Mouse (Mus musculus) lung, postnatal 0 days (tissue): Measurements from ENCODE around the gene Klrb1f. TPM values are rescaled to one million over a fixed set of nuclear protein-coding genes. Genes with fewer than 3 reads are reported as not detected.
"Not testable (repeated sequence)": the region's sequence is repeated elsewhere in the genome, so short reads cannot be mapped to it uniquely, and the experiment has no call there.

Experiments
- ATAC-seq: fragments of 200-750 bp; cut with Nextera tagmentation; 2 replicates; pipeline ENCODE4 v1.8.0; 2017; ENCODE audit warnings: moderate library complexity
- DNase-seq: peaks from one replicate; pipeline ENCODE4 v3.0.0-alpha.2; 2016; ENCODE audit warnings: low spot score
- H3K27ac ChIP-seq: fragments of 300-500 bp; sonication (generic); 2 replicates; pipeline ENCODE4 v1.5.1; 2014; ENCODE audit warnings: antibody characterized with exemption, mild to moderate bottlenecking, low read length, mixed read lengths
- H3K27me3 ChIP-seq: fragments of 300-500 bp; sonication (generic); replicated peaks from 2 replicates; pipeline ENCODE4 v1.6.1; 2014; ENCODE audit warnings: low read length, mixed read lengths; ENCODE audit not compliant: insufficient read depth
- H3K36me3 ChIP-seq: fragments of 300-500 bp; sonication (generic); 2 replicates; pipeline ENCODE4 v1.6.1; 2014; ENCODE audit warnings: low read length, mixed read lengths; ENCODE audit not compliant: insufficient read depth
- H3K4me1 ChIP-seq: fragments of 300-500 bp; sonication (generic); 2 replicates; pipeline ENCODE4 v1.6.1; 2014; ENCODE audit warnings: antibody characterized with exemption, low read depth, low read length, mixed read lengths; ENCODE audit not compliant: insufficient read depth
- H3K4me2 ChIP-seq: fragments of 300-500 bp; sonication (generic); replicated peaks from 2 replicates; pipeline ENCODE4 v1.6.1; 2014; ENCODE audit warnings: low read depth, mild to moderate bottlenecking, low read length, moderate library complexity, mixed read lengths
- H3K4me3 ChIP-seq: fragments of 300-500 bp; sonication (generic); 2 replicates; pipeline ENCODE4 v1.5.1; 2014; ENCODE audit warnings: low read depth, low read length
- H3K9ac ChIP-seq: fragments of 300-500 bp; sonication (generic); replicated peaks from 2 replicates; pipeline ENCODE4 v1.6.1; 2014; ENCODE audit warnings: low read depth, mild to moderate bottlenecking
- H3K9me3 ChIP-seq: fragments of 300-500 bp; sonication (generic); 2 replicates; pipeline ENCODE4 v1.6.1; 2016; ENCODE audit warnings: low read length, mixed read lengths
- CTCF ChIP-seq: IDR thresholded peaks from 2 replicates; pipeline ENCODE4 v1.5.1; 2016; ENCODE audit warnings: antibody characterized with exemption, mild to moderate bottlenecking
- EP300 ChIP-seq: IDR thresholded peaks from 2 replicates; pipeline ENCODE4 v1.6.1; 2016; ENCODE audit warnings: antibody characterized with exemption, mild to moderate bottlenecking, control low read depth
- WGBS: fragments of 180-500 bp; shearing (Covaris S2); extraction: QIAGEN DNeasy Blood & Tissue Kit; methylation state at CpG from one replicate; pipeline ENCODE4 v1.1.7; 2014; 5-methylcytosine and 5-hydroxymethylcytosine counted together
- polyA plus RNA-seq: library from polyadenylated mRNA; unstranded; fragments of >200 nt; fragmentation: Nextera tagmentation; extraction: Ambion mirVana; gene quantifications from 2 replicates; pipeline ENCODE4 v1.2.1, GENCODE M21; 2015

Gene Klrb1f
- polyA plus RNA-seq, 1 experiment from 2014 or later = 0.35 TPM

GRCm38 (mm10) chr6:129010505-129010873, 35.2 kb upstream of the Klrb1f start:
- no peak for ATAC-seq
- TF ChIP-seq EP300 (no peak), CTCF (no peak)
- WGBS = 89% methylated on average over 3 of the region's 3 CpGs

GRCm38 (mm10) chr6:129012012-129012411, 33.7 kb upstream of the Klrb1f start:
- not testable (repeated sequence) for H3K27me3 ChIP-seq, H3K9me3 ChIP-seq, H3K4me3 ChIP-seq, H3K36me3 ChIP-seq, H3K9ac ChIP-seq, ATAC-seq, H3K4me1 ChIP-seq, DNase-seq, H3K4me2 ChIP-seq, H3K27ac ChIP-seq
- 94% methylated on average over 18 of the region's 23 CpGs for WGBS

More at GRCm38 (mm10) chr6:129010505-129010873, 35.2 kb upstream of the Klrb1f start:
- Histone ChIP-seq H3K27ac (no peak overlapping the region), H3K9me3 (no peaks in the 10 kb centered on the region), H3K4me1 (no peaks in the 10 kb centered on the region), H3K9ac (no peak overlapping the region), H3K36me3 (no peaks in the 10 kb centered on the region), H3K4me3 (no peak overlapping the region), H3K4me2 (no peak overlapping the region), H3K27me3 (no peaks in the 10 kb centered on the region)
- DNase-seq = no peak

- no peak for ATAC-seq
- Histone ChIP-seq H3K4me2 (no peak overlapping the region), H3K27ac (no peak overlapping the region), H3K9ac (no peak overlapping the region), H3K4me3 (no peak overlapping the region), H3K9me3 (no peaks in the 10 kb centered on the region), H3K27me3 (no peaks in the 10 kb centered on the region), H3K36me3 (no peaks in the 10 kb centered on the region), H3K4me1 (no peaks in the 10 kb centered on the region)
- TF ChIP-seq CTCF = no peak
- no peak for TF ChIP-seq EP300
- DNase-seq = no peak
- 57% methylated on average over 1 of the region's 1 CpGs for WGBS
Measured at GRCm38 (mm10) chr6:129012966-129013365, 32.7 kb upstream of the Klrb1f start.

GRCm38 (mm10) chr6:129013762-129014276, 31.9 kb upstream of the Klrb1f start:
- DNase-seq = no peak
- Histone ChIP-seq H3K27ac (no peak overlapping the region), H3K4me1 (no peaks in the 10 kb centered on the region), H3K36me3 (no peaks in the 10 kb centered on the region), H3K4me3 (no peak overlapping the region), H3K9ac (no peak overlapping the region), H3K4me2 (no peak overlapping the region), H3K9me3 (no peaks in the 10 kb centered on the region), H3K27me3 (no peaks in the 10 kb centered on the region)
- no peak for TF ChIP-seq EP300
- no peak for TF ChIP-seq CTCF
- no peak for ATAC-seq
- 70% methylated on average over 5 of the region's 5 CpGs for WGBS

GRCm38 (mm10) chr6:129014399-129014798, 31.3 kb upstream of the Klrb1f start:
- no peak for ATAC-seq
- no peak overlapping the region for H3K27ac ChIP-seq
- 79% methylated on average over 1 of the region's 1 CpGs for WGBS

GRCm38 (mm10) chr6:129027451-129028248, 18.1 kb upstream of the Klrb1f start:
- H3K36me3 ChIP-seq = no peaks in the 10 kb centered on the region
- 86% methylated on average over 8 of the region's 8 CpGs for WGBS
- no peak overlapping the region for H3K9ac ChIP-seq
- DNase-seq = no peak
- H3K4me3 ChIP-seq = no peak overlapping the region
- H3K9me3 ChIP-seq = no peaks in the 10 kb centered on the region
- ATAC-seq = no peak
- no peak for TF ChIP-seq EP300
- no peak for TF ChIP-seq CTCF
- H3K27ac ChIP-seq = no peak overlapping the region
- H3K4me2 ChIP-seq = no peak overlapping the region
- H3K27me3 ChIP-seq = no peaks in the 10 kb centered on the region
- no peaks in the 10 kb centered on the region for H3K4me1 ChIP-seq

More at GRCm38 (mm10) chr6:129014399-129014798, 31.3 kb upstream of the Klrb1f start:
- H3K9me3 ChIP-seq = no peaks in the 10 kb centered on the region
- H3K27me3 ChIP-seq = no peaks in the 10 kb centered on the region
- H3K36me3 ChIP-seq = no peaks in the 10 kb centered on the region
- H3K4me1 ChIP-seq = no peaks in the 10 kb centered on the region
- H3K4me3 ChIP-seq = no peak overlapping the region
- no peak overlapping the region for H3K9ac ChIP-seq
- no peak for DNase-seq
- no peak overlapping the region for H3K4me2 ChIP-seq
- no peak for TF ChIP-seq EP300
- TF ChIP-seq CTCF = no peak
